Mouse (Mus musculus) testis, adult 2 months (tissue): ENCODE measurements around the gene Cables2. TPM values are rescaled to one million over a fixed set of nuclear protein-coding genes. Genes with fewer than 3 reads are reported as not detected.

Experiments
- H3K27ac ChIP-seq: fragments of 200-500 bp; 2 replicates; pipeline ENCODE4 v1.5.1; 2012; ENCODE audit warnings: low read depth, low read length; ENCODE audit not compliant: control insufficient read depth, insufficient read depth
- H3K27me3 ChIP-seq: fragments of 200-500 bp; 2 replicates; pipeline ENCODE4 v1.6.1; 2012; ENCODE audit warnings: mild to moderate bottlenecking, low read length, moderate library complexity; ENCODE audit not compliant: control insufficient read depth, insufficient read depth
- H3K36me3 ChIP-seq: fragments of 200-500 bp; 2 replicates; pipeline ENCODE4 v1.6.1; 2012; ENCODE audit warnings: mild to moderate bottlenecking, low read length; ENCODE audit not compliant: control insufficient read depth, insufficient read depth
- H3K4me1 ChIP-seq: fragments of 200-500 bp; 2 replicates; pipeline ENCODE4 v1.6.1; 2012; ENCODE audit warnings: low read length; ENCODE audit not compliant: control insufficient read depth, insufficient read depth
- H3K4me3 ChIP-seq: fragments of 200-500 bp; 2 replicates; pipeline ENCODE4 v1.5.1; 2012; ENCODE audit warnings: low read depth, mild to moderate bottlenecking, low read length, moderate library complexity, mixed read lengths; ENCODE audit not compliant: control insufficient read depth
- CTCF ChIP-seq: fragments of 200-500 bp; IDR thresholded peaks from 2 replicates; pipeline ENCODE4 v1.5.1; 2012; ENCODE audit warnings: low read depth, mild to moderate bottlenecking, inconsistent platforms, low read length, moderate library complexity; ENCODE audit not compliant: control insufficient read depth, insufficient read depth, insufficient replicate concordance
- POLR2A ChIP-seq: fragments of 200-500 bp; IDR thresholded peaks from 2 replicates; pipeline ENCODE4 v1.6.1; 2012; ENCODE audit warnings: low read depth, mild to moderate bottlenecking, inconsistent platforms, low read length, moderate library complexity; ENCODE audit not compliant: control insufficient read depth
- polyA plus RNA-seq: library from polyadenylated mRNA; depleted of rRNA; stranded (reverse); fragments of >200 nt; gene quantifications from 2 replicates; pipeline ENCODE4 v1.2.3, GENCODE M21; 2012

Gene Cables2
- polyA plus RNA-seq, 1 experiment, result 23.9 TPM

DNA sequence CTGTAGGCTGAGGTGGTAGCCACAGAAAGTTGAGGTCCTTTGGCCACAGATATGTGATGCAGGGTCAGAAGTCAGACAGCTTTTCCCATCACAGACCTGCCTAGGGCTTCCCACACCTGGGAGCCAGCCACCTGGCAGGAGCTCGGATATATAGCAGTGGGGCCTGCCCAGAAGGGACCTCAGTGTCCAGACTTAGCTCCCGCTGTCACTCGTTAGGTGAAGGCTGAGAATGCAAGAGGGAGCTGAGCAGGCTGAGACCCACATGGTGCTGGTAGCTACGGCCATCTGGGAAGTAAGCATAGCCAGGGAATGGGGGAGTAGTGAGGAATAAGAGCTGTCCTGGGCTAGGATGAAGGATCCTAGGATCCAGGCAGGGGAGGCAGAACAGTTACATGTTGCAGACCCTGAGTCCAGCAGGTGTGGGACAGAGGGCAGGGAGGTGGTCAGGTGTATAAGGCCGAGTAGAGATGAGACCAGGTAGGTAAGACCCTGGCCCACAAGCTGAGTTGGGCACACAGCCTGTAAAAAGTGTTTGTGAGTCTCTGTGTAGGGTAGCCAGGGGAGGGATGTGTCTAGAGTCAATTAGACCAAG is 1.4 kb downstream of the Cables2 start:
- Histone ChIP-seq H3K36me3 (no peaks in the 10 kb centered on the region), H3K27ac (no peak overlapping the region), H3K4me1 (peaks cover 9% of the 10 kb centered on the region), H3K27me3 (no peaks in the 10 kb centered on the region), H3K4me3 (no peak overlapping the region)
- TF ChIP-seq POLR2A (no peak), CTCF (no peak)

DNA sequence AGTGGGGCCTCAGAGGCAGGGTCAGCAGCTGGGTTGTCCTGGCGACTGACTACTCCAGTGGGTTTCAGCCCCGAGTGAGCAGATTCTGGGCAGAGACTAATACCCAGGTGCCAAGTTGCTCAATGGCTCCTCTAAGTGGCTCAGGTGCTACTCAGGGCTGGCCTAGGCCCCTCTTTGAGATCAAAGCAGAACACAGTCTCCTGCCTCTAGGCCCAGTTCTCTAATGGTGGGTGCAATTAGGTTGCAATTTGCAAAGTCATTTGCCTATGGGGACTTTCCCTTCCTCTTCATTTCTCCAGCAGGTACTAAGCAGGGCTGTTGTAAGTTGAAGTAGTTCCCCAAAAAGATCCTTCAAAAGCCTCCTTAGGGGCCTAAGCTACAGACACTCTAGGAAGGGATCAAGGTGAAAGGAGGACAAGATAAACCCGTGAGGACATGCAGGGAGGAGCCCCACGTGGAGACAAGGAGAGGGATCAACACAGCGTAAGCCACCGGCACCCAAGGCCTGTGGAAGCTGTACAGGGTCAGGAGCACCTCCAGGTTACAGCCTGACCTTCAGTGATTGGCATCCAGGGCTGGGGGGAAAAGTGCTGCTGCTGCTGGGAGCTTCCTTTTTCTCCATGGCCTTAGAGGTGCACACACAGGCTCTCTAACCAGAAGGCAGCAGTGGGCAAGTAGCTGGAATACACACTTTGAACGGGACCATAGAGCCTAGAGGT is 2.6 kb downstream of the Cables2 start:
- Histone ChIP-seq H3K4me1 (peaks cover 9% of the 10 kb centered on the region), H3K36me3 (no peaks in the 10 kb centered on the region), H3K27ac (no peak overlapping the region), H3K27me3 (no peaks in the 10 kb centered on the region), H3K4me3 (no peak overlapping the region)
- no peak for TF ChIP-seq CTCF
- no peak for TF ChIP-seq POLR2A

DNA sequence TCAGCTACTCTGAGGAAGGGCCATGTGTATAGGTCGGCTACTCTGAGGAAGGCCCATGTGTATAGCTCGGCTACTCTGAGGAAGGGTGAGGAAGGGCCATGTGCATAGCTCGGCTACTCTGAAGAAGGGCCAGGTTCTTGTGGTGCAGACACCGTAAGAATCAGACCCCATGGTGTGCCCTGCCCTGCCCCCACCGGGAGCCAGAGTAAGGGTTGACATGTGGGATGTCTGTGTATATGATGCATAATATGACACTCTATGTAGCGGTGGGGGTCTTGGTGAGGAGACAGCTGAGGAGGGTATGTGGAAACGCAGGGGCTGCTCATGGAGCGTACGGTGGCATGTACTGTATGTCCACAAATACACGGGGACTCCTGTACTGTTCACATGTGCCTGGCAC is 4.0 kb downstream of the Cables2 start:
- H3K27me3 ChIP-seq, result no peaks in the 10 kb centered on the region
- H3K36me3 ChIP-seq, result no peaks in the 10 kb centered on the region
- TF ChIP-seq CTCF, result no peak
- no peak for TF ChIP-seq POLR2A
- H3K4me3 ChIP-seq, result no peak overlapping the region
- H3K27ac ChIP-seq, result no peak overlapping the region
- H3K4me1 ChIP-seq, result peaks cover 9% of the 10 kb centered on the region

DNA sequence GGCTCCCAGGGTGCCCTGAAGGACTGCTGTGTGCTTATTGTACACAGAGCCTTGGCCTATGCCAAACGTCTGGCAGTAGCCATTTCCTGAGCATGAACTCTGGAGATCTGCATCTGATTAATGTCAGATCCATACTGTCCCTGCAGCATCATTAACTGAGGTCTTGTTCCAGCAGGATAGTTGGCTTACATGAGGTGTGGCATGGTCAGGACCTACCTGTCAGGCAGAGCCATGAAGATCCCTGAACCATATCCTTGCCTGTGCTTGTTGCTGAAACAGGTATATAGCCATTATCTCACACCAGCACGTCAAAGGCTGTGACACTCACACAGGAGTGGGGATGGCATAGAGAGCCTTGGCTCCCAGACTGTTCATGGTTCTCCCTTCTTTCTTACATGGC is 5.3 kb downstream of the Cables2 start:
- no peak overlapping the region for H3K4me3 ChIP-seq
- TF ChIP-seq CTCF (no peak), POLR2A (no peak)
- H3K36me3 ChIP-seq, result no peaks in the 10 kb centered on the region; the same call in 1 of the 2 replicates
- peaks cover 6% of the 10 kb centered on the region for H3K4me1 ChIP-seq
- H3K27ac ChIP-seq, result no peak overlapping the region
- H3K27me3 ChIP-seq, result no peaks in the 10 kb centered on the region

GRCm38 (mm10) chr2:180262891-180263290 is 10.4 kb downstream of the Cables2 start:
- no peak overlapping the region for H3K4me3 ChIP-seq
- H3K27ac ChIP-seq, result peak overlapping the region; percentile 50; the same call in 1 of the 2 replicates
- no peaks in the 10 kb centered on the region for H3K27me3 ChIP-seq
- no peaks in the 10 kb centered on the region; the same call in none of the 2 replicates for H3K36me3 ChIP-seq
- TF ChIP-seq CTCF (no peak), POLR2A (no peak)
- H3K4me1 ChIP-seq, result peaks cover 1% of the 10 kb centered on the region; the same call in 1 of the 2 replicates

- TF ChIP-seq CTCF, result no peak
- no peak for TF ChIP-seq POLR2A
- H3K27me3 ChIP-seq, result no peaks in the 10 kb centered on the region
- no peak overlapping the region for H3K27ac ChIP-seq
- no peaks in the 10 kb centered on the region; the same call in none of the 2 replicates for H3K36me3 ChIP-seq
- H3K4me3 ChIP-seq, result no peak overlapping the region
- H3K4me1 ChIP-seq, result peaks cover 2% of the 10 kb centered on the region; the same call in 1 of the 2 replicates
Measured at GRCm38 (mm10) chr2:180262441-180262840, 10.9 kb downstream of the Cables2 start.

DNA sequence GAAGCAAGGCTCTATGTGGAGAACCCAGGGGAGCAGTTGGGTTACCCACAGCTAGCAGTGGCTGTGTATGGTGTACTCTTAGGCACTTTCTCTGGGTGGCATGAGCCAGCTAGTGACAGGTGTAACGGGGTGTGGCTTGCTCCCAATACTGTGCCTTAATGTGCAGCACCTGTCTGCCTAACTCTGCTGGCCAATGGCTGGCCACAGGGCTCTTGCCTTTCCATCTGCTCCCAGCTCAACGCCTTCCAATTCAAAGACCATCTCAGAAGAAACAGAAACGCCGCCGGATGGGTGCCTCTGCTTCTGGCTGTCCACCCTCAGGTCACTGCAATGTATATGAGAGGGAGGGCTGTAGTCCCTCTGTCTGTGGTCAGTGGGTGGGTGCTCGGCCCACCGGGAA is 11.4 kb downstream of the Cables2 start:
- no peaks in the 10 kb centered on the region for H3K27me3 ChIP-seq
- no peak overlapping the region for H3K4me3 ChIP-seq
- H3K4me1 ChIP-seq, result peaks cover 2% of the 10 kb centered on the region; the same call in 1 of the 2 replicates
- H3K27ac ChIP-seq, result no peak overlapping the region
- H3K36me3 ChIP-seq, result no peaks in the 10 kb centered on the region; the same call in none of the 2 replicates
- TF ChIP-seq POLR2A, result no peak
- TF ChIP-seq CTCF, result no peak
